Mouse (Mus musculus): ENCODE results near the gene S100a10. TPM values are rescaled to one million over a fixed set of nuclear protein-coding genes. Genes with fewer than 3 reads are reported as not detected.
"Not testable (repeated sequence)": the region's sequence is repeated elsewhere in the genome, so short reads cannot be mapped to it uniquely, and the experiment has no call there.

The S100a10 gene
- polyA plus RNA-seq, 1 experiment: 60.6 TPM

- no peak for DNase-seq
- 83% methylated on average over 1 of the region's 1 CpGs for WGBS
Measured at GRCm38 (mm10) chr3:93601903-93602302, 47.0 kb downstream of the S100a10 start.

GRCm38 (mm10) chr3:93608970-93609369 lies 54.1 kb downstream of the S100a10 start:
- H3K27ac ChIP-seq (ENCODE audit: insufficient read depth, low read length); H3K4me1 ChIP-seq (ENCODE audit: control insufficient read depth, insufficient read depth, low read length); H3K27me3 ChIP-seq (ENCODE audit: control insufficient read depth, insufficient read depth, low read length); H3K4me3 ChIP-seq (replicated peaks; ENCODE audit: insufficient read depth, low read depth, low read length); DNase-seq: not testable (repeated sequence)
- TF ChIP-seq CTCF (IDR thresholded peaks at IDR 0.05; ENCODE audit: borderline replicate concordance, insufficient read depth, low read depth, low read length): peak; percentile 23; the same call in 1 of the 2 replicates

More at GRCm38 (mm10) chr3:93601903-93602302, 47.0 kb downstream of the S100a10 start:
- H3K27ac ChIP-seq (ENCODE audit: insufficient read depth, low read length): no peak overlapping the region
- H3K4me1 ChIP-seq (ENCODE audit: control insufficient read depth, insufficient read depth, low read length): no peaks in the 10 kb centered on the region
- TF ChIP-seq CTCF (IDR thresholded peaks at IDR 0.05; ENCODE audit: borderline replicate concordance, insufficient read depth, low read depth, low read length) (no peak), POLR2A (IDR thresholded peaks at IDR 0.05; ENCODE audit: borderline replicate concordance, insufficient read depth, low read length) (no peak)
- H3K4me3 ChIP-seq (replicated peaks; ENCODE audit: insufficient read depth, low read depth, low read length): no peak overlapping the region
- no peaks in the 10 kb centered on the region for H3K27me3 ChIP-seq (ENCODE audit: control insufficient read depth, insufficient read depth, low read length)

Other genes starting within 250 kb of the S100a10 start
- gene Hrnr, start 235.3 kb upstream of the S100a10 start, polyA plus RNA-seq (2012; rRNA removed): not detected in 2 replicates
- gene Rptn, start 161.4 kb upstream of the S100a10 start, polyA plus RNA-seq (2012; rRNA removed): not detected in 2 replicates
- gene Tchh, start 112.8 kb upstream of the S100a10 start, polyA plus RNA-seq (2012; rRNA removed): 0.79 and 0.82 TPM in 2 replicates
- not detected in 2 replicates for gene Tchhl1, start 86.3 kb upstream of the S100a10 start, polyA plus RNA-seq (2012; rRNA removed)
- 25.5 and 25.9 TPM in 2 replicates for gene S100a11, start 34.6 kb upstream of the S100a10 start, polyA plus RNA-seq (2012; rRNA removed)
- gene Tdpoz2, start 97.6 kb downstream of the S100a10 start, polyA plus RNA-seq (2012; rRNA removed): not detected in 2 replicates
- gene Tdpoz1, start 121.2 kb downstream of the S100a10 start, polyA plus RNA-seq (2012; rRNA removed): not detected in 2 replicates
- not detected in 2 replicates for gene Gm37596, start 138.0 kb downstream of the S100a10 start, polyA plus RNA-seq (2012; rRNA removed)
- not detected in 2 replicates for gene Gm5773, start 217.9 kb downstream of the S100a10 start, polyA plus RNA-seq (2012; rRNA removed)
- gene Tdpoz4, start 241.3 kb downstream of the S100a10 start, polyA plus RNA-seq (2012; rRNA removed): not detected in 2 replicates

Data from cerebellum, adult 2 months (tissue).